Mouse (Mus musculus): Measurements from ENCODE around the gene Cc2d1b.

Cc2d1b gene

DNA sequence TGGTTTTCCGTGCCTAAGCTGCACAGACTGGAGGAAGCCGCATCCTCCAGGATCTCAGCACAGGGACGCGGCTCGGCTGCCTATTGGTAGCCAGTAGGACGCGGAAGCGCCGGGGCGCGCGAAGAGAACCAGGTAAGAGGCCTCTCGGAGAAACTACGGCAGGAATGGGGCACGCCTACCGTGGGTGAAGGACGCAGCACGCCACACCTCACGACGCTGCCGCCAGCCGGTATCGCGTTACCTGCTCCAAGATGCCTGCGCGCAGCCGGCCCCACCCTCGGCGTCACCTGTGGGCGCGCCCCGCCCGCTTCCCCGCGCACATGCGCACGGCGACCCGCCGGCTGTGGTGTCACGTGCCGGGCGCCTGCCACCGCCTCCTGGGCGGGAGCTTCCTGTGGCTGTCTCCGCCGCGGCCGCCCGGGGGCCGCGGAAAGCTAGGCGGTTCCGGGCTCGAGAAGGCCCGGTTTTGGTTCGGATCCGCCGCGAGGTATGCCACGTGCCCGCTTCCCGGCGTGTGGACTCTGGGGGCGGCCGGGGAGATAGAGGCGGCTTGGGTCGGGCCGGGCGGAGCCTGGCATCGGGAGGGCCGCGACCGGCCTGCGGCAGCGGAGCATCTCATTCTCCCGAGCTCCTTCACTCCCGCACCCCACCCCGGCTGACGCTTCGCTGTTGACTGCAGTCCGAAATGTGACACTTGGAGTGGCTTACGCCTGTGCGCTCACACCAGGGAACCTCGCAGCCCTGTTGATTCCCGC lies at the start of gene Cc2d1b:
Gene Cc2d1b, plus strand, starts transcription at position 354 of the 755 bp plus-strand sequence.
- DNase-seq = peak; percentile 94 to 96

GRCm38 (mm10) chr4:108572644-108573043 lies 47.1 kb upstream of the Cc2d1b start:
- DNase-seq = no peak

- peak; percentile 97 to 98 for DNase-seq
Observed at GRCm38 (mm10) chr4:108578840-108579742, 40.6 kb upstream of the Cc2d1b start, which contains the start of the genes Prpf38a and Orc1. Prpf38a (minus strand) TSS chr4:108579336. Orc1 (plus strand) TSS chr4:108579423.

- peak in 1 of 2 experiments; percentile 9 for DNase-seq
Observed at GRCm38 (mm10) chr4:108579743-108580411, 39.9 kb upstream of the Cc2d1b start.

- peak; percentile 39 to 42 for DNase-seq
Observed at GRCm38 (mm10) chr4:108593376-108593775, 26.4 kb upstream of the Cc2d1b start.

DNA sequence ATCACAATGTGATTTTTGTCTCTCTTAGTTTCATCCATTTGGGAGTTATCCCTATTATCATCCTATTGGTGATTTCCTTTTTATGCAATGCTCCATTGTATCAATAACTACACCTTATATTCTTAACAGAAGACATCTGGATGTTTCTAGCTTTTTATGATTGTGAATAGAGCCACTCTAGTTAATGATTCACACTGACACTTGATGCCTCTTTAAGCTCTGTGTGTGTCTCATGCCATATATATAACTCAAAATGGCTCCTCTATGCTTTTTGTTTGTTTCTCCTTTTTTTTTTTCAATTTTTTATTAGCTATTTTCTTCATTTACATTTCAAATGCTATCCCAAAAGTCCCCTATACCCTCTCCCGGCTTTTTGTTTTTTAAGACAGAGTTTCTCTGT lies 24.0 kb upstream of the Cc2d1b start:
- no peak for DNase-seq

GRCm38 (mm10) chr4:108598306-108598705 lies 21.4 kb upstream of the Cc2d1b start:
- no peak for DNase-seq

- DNase-seq = no peak
Observed at GRCm38 (mm10) chr4:108601870-108602269, 17.9 kb upstream of the Cc2d1b start.

- DNase-seq = no peak
Observed at GRCm38 (mm10) chr4:108608651-108609050, 11.1 kb upstream of the Cc2d1b start.

DNA sequence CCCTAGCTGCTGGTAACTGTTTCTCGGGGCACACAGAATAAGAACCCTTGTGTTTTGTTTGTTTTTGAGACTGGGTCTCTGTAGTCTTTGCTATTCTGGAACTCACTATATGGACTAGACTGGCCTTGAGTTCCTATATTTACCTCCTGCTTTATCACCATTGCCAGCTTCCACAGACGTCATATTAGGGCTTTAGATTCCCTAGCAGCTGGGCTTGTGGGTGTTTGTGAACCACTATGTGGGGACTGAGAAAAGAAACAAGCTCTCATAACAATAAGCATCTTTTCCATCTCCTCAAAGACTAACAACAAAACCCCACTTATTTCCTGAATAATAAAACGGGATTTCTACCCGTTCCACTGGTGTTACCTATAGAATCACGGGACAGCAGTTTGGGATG lies 8.8 kb upstream of the Cc2d1b start:
- DNase-seq = no peak

GRCm38 (mm10) chr4:108618586-108618985 lies 1.2 kb upstream of the Cc2d1b start:
- no peak for DNase-seq

DNA sequence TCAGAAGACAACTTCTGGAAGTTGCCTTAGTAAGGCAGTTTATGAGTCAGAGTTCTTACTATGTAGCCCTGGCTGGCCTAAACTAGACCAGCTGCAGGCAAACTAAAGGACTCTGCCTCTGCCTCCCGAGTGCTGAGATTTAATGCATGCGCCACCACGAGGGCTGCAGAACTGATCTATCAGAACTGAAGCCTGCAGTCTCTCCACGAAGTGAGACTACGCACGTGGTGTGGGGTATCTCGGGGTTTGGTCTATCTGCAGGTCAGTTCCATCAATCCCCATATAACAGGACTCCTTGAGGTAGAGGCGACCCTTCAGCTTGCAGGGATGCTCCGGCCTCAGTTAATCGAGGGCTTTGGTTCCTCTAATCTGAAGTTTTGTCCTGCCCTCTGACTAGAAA lies 575 bp upstream of the Cc2d1b start:
- peak in 1 of 2 experiments; percentile 30 for DNase-seq

GRCm38 (mm10) chr4:108620536-108620935 lies 796 bp downstream of the Cc2d1b start:
- peak in 1 of 2 experiments; percentile 26 for DNase-seq

DNA sequence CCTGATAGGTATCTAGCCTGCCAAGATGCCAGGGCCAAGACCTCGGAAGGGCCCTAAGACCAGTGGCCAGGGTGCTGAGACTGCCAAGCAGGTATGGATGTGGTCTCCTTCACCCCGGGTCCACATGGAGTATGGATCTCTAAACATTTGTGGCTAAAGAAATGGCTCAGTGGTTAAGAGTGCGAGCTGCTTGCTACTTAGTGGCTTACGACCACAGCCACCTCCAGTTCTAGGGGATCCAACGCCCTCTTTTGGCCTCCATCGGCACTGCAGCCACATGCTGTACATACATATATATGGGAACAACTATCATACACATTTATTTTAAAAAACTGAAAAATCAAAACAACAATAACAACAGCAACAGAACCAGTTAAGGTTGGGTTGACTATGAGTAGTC lies 1.8 kb downstream of the Cc2d1b start:
- peak in 1 of 2 experiments; percentile 18 for DNase-seq

DNA sequence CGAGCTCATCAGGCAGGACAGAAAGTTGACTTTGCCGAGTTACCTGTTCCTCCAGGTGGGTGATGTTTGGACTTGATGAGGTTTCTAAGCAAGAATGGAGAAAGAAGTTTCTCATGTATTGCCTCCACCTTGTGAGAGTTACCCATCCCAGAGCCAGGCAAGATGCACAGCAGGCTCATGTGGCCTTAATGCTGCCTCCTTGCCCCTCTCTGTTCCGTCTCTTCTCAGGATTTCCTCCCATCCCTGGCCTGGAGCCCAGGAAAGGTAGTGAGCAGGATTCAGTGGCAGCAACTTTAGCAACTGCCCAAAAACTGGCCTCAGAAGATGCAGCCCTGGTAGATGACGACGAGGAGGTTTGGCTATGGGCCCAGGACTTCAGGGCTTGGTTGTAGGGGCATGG lies 7.3 kb downstream of the Cc2d1b start:
- DNase-seq = no peak

GRCm38 (mm10) chr4:108629363-108629880 lies 9.7 kb downstream of the Cc2d1b start:
- no peak for DNase-seq

DNA sequence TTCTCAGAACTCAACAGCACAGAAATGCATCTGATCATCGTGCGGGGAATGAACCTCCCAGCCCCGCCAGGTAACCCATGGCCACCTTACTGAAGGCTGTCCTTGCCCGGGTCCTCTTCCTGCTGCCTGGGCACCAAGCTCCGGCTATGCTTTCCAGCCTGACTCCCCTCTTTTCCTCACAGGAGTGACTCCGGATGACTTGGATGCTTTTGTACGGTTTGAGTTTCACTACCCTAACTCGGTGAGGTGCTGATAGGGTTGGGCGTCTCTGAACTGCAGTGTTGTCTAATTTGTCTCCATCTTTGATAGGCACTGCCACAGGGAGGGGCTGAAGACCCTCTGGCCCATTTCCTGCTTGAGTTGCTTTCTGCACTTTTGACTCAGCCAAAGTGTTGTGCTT lies 10.4 kb downstream of the Cc2d1b start:
- DNase-seq = no peak

GRCm38 (mm10) chr4:108631616-108632015 lies 11.9 kb downstream of the Cc2d1b start:
- DNase-seq = no peak

DNA sequence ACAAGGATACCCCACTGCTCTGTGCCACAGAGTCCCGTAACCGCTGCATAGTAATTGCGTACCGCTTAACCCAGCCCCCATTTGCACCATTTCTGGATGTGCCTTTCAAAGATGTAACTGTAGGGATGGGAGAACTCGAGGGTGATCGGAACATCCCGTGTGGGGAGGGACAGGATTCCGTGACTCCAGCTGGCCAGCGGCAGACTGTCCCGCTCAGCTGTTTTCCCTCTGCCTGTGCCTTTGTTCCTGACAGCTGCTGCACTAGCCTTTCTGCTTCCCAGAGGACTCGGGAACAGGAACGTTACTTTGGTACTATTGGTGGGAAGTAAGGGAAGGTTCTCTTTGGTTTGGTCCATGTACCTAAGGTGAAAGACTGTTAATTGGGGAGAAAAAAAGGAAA lies 14.0 kb downstream of the Cc2d1b start:
- no peak for DNase-seq

DNA sequence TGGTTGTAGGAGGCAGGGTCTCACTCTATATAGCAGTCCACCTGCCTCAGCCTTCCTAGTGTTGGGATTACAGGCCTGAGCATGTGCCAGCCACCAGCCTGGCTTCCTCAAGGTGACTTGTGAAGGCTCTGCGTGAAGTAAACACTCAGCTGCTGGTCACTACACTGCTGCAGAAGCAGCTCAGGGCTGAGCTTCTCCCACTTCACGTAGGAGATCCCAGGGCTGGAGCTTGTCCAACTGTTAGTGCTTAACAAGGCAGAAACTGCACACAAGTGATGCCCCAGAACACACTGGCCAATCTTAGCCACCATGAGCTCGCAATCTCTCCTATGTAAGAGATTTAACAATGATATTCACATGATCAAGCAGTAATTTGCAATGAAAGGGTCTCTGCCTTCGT lies 15.0 kb downstream of the Cc2d1b start:
- DNase-seq = no peak

GRCm38 (mm10) chr4:108635101-108635500 lies 15.4 kb downstream of the Cc2d1b start:
- no peak for DNase-seq

DNA sequence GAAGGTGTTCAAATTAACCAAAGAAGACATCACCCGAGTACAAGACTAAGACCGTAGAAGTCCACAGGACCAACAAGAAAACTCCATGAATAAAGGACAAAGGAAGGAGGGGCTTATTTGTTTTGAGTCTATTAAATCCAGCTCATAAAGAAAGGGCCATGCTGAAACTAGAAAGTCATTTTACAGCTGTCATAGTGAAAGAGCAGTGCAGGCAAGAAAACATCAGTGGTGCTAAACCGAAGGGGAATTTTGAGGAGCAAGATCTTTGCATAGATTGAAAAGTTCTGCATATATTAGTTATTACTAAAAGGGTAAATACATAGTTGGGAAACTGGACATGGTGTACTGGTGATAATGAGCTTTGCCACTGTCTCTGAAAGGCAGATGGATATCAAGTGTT lies 18.0 kb downstream of the Cc2d1b start:
- no peak for DNase-seq

DNA sequence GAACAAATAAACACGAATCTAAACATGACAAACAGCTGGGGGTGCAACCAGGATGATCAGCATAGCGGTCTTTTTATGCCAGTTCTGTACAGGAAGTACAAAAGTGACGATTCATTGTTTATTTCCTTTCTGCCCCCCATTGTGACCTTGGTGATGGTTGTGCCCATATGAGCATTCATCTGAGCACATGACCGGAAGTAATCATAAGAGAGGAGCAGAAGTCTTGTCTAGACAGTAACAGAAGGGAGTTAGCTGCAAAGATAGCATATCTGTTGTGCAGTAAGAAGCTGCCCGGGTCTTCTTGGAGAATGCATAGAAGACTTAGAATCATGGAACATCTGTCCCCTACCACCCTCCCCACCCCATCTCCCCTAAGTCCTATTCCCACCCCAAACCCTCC lies 19.0 kb downstream of the Cc2d1b start:
- DNase-seq = no peak

Data from cerebellum, adult 18-20 months (tissue).